Mouse (Mus musculus): ENCODE data around the gene Cdh4.

DNA sequence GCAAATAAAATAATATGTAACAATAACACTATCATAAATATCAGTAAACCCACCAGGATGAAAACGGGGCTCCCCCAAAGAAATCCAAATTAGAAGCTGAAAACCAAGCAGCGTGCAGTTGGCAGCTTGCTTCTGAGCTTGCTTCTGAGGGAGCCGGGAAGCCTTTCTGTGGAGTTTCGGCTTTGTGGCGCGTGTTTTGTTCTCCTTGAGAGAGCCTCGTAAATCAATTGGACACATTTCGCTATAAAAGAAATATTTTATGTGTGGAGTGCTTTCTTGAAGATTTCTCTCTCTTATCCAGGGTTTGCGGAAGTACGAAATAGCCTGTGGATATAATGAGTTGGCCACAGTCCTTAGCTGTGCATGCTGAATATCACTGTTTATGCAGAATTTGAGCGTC lies 131.1 kb downstream of the Cdh4 start:
- TF ChIP-seq CTCF (IDR thresholded peaks at IDR 0.05; ENCODE audit: low read depth, low read length) (no peak), GATA2 (IDR thresholded peaks at IDR 0.05; ENCODE audit: borderline replicate concordance, low read depth, low read length) (no peak), POLR2AphosphoS5 (IDR thresholded peaks at IDR 0.05; ENCODE audit: insufficient replicate concordance, low read depth, low read length) (no peak)
